Mouse (Mus musculus) gastrocnemius, postnatal 14 days (tissue): ENCODE measurements around the gene Gabarapl2. TPM values are rescaled to one million over a fixed set of nuclear protein-coding genes. Genes with fewer than 3 reads are reported as not detected.

Source experiments
- total RNA-seq, 2 experiments: library from RNA; stranded (reverse); gene quantifications; 2 replicates each; pipeline ENCODE4 v1.2.3; 2021

Gabarapl2 gene
- total RNA-seq, 2 experiments from 2014 or later: 73.9 to 78.5 TPM

Other genes starting within 250 kb of the Gabarapl2 start
- gene Ctrb1, start 249.7 kb upstream of the Gabarapl2 start, total RNA-seq: under 1 TPM in 1 of 2 experiments, not detected in 1; 0.44 TPM
- 10 to 100 TPM; 15.5 to 17.4 TPM for gene Bcar1, start 196.9 kb upstream of the Gabarapl2 start, total RNA-seq
- 10 to 100 TPM; 21.5 to 30.1 TPM for gene Cfdp1, start 86.4 kb upstream of the Gabarapl2 start, total RNA-seq
- 1 to 10 TPM; 1.6 TPM for gene Tmem170, start 64.0 kb upstream of the Gabarapl2 start, total RNA-seq
- gene Chst5, start 30.3 kb upstream of the Gabarapl2 start, total RNA-seq: 1 to 10 TPM; 1.6 to 1.7 TPM
- 1 to 10 TPM; 1.1 to 1.4 TPM for gene Tmem231, start 6.8 kb upstream of the Gabarapl2 start, total RNA-seq
- 1 to 10 TPM; 1.3 TPM for gene Adat1, start 51.6 kb downstream of the Gabarapl2 start, total RNA-seq
- gene Kars, start 70.6 kb downstream of the Gabarapl2 start, total RNA-seq: 100 to 1,000 TPM; 100 to 107 TPM
- 10 to 100 TPM in 1 of 2 experiments, 1 to 10 TPM in 1; 9.1 to 10.4 TPM for gene Terf2ip, start 70.7 kb downstream of the Gabarapl2 start, total RNA-seq
- gene Gm6793, start 74.3 kb downstream of the Gabarapl2 start, total RNA-seq: not detected